ENCODE assay signal across 10 mouse cellular contexts in the genomic region with DNA sequence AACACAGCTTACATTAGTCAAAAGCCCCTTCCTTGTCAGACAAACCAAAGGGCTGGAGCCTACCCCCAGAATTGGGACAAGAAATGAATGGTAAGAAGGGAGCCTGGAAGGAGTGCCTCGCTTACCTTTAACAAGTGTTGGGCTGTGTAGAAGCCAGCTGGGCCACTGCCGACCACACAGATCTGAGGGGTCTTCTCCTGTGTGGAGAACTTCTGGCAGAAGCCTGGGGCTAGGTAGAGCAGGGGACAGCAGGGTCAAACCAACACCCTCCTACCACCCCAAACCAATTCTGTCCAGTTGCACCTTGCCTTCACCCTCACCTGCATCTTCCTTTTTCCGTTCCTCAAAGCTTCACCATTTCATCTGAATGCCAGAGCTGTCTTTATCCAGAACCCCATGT. TPM values are rescaled to one million over a fixed set of nuclear protein-coding genes. Genes with fewer than 3 reads are reported as not detected.
DNase-seq lines count a peak whose midpoint lies in the region; ATAC-seq and TF ChIP-seq lines count a peak whose summit lies in the region.
"Had no signal": no experiment of that assay in that cellular context is flagged by ENCODE, and none has a peak within 500 bp of the region (broad histone marks: within the 10 kb centered on the region; RNA-seq: fewer than 3 reads in every experiment).

No protein-coding gene starts in this region.

- 68% methylated on average over 3 of the region's 3 CpGs for WGBS in heart, postnatal 0 days
- 62% methylated on average over 3 of the region's 3 CpGs for WGBS in embryonic facial prominence, embryonic 10.5 days
- WGBS in hindbrain, postnatal 0 days, result 55% methylated on average over 3 of the region's 3 CpGs
- 53% methylated on average over 3 of the region's 3 CpGs for WGBS in midbrain, embryonic 16.5 days

- no peak overlapping the region for H3K27ac ChIP-seq in heart, postnatal 0 days (ENCODE audit: low read depth)
- peak overlapping the region; percentile 92; the same call in 1 of the 2 replicates for H3K27ac ChIP-seq in embryonic facial prominence, embryonic 10.5 days (replicated peaks)
- H3K27ac ChIP-seq in hindbrain, postnatal 0 days, result peak overlapping the region; percentile 91
- H3K27ac ChIP-seq in midbrain, embryonic 16.5 days (ENCODE audit: low read length), result peak overlapping the region; percentile 88; the same call in 1 of the 2 replicates

- intact Hi-C loops in heart, postnatal 25 days (cut with DNase I), result no loop called here

- H3K9me3 ChIP-seq in heart, postnatal 0 days (replicated peaks; ENCODE audit: control insufficient read depth, low read length), result no peaks in the 10 kb centered on the region
- no peaks in the 10 kb centered on the region for H3K9me3 ChIP-seq in embryonic facial prominence, embryonic 10.5 days
- H3K9me3 ChIP-seq in hindbrain, postnatal 0 days (ENCODE audit: low read length), result no peaks in the 10 kb centered on the region
- H3K9me3 ChIP-seq in midbrain, embryonic 16.5 days (replicated peaks; ENCODE audit: control insufficient read depth, low read length, poor library complexity, severe bottlenecking), result no peaks in the 10 kb centered on the region

- no peak for TF ChIP-seq EP300 in heart, postnatal 0 days (IDR thresholded peaks at IDR 0.05; ENCODE audit: low read depth)

- ATAC-seq in heart, postnatal 0 days (ENCODE audit: insufficient read depth, low read depth), result no peak
- ATAC-seq in hindbrain, postnatal 0 days, result no peak
- no peak for ATAC-seq in midbrain, embryonic 16.5 days

- peak overlapping the region; percentile 65; the same call in 1 of the 2 replicates for H3K4me3 ChIP-seq in heart, postnatal 0 days (ENCODE audit: low read depth, low read length)
- H3K4me3 ChIP-seq in embryonic facial prominence, embryonic 10.5 days, result peak overlapping the region; percentile 85
- H3K4me3 ChIP-seq in hindbrain, postnatal 0 days (ENCODE audit: low read length), result peak overlapping the region; percentile 64
- peak overlapping the region; percentile 56 for H3K4me3 ChIP-seq in midbrain, embryonic 16.5 days (ENCODE audit: low read depth, low read length)

- H3K9ac ChIP-seq in heart, postnatal 0 days (replicated peaks; ENCODE audit: low read depth, low read length), result peak overlapping the region; percentile 49; the same call in 1 of the 2 replicates
- peak overlapping the region; percentile 73 for H3K9ac ChIP-seq in hindbrain, postnatal 0 days (replicated peaks; ENCODE audit: low read length)
- H3K9ac ChIP-seq in midbrain, embryonic 16.5 days (ENCODE audit: low read depth, low read length), result peak overlapping the region; percentile 83

- DNase-seq in heart, postnatal 0 days (ENCODE audit: low spot score), result no peak
- no peak for DNase-seq in heart, postnatal 25 days (ENCODE audit: low spot score)
- DNase-seq in embryonic facial prominence, embryonic 10.5 days (ENCODE audit: low spot score), result no peak
- DNase-seq in hindbrain, postnatal 0 days (ENCODE audit: low spot score), result no peak
- DNase-seq in layer of hippocampus, postnatal 25 days (ENCODE audit: extremely low spot score in 1 of 2, low spot score in 1 of 2), result no peak
- DNase-seq in gastrocnemius, postnatal 25 days, result no peak
- no peak for DNase-seq in layer of hippocampus, postnatal 36 days
- DNase-seq: thymus, adult 2 months had no signal

- H3K36me3 ChIP-seq in heart, postnatal 0 days (replicated peaks; ENCODE audit: control insufficient read depth, insufficient read depth, low read length), result no peaks in the 10 kb centered on the region
- peaks cover 7% of the 10 kb centered on the region; the same call in 1 of the 2 replicates for H3K36me3 ChIP-seq in embryonic facial prominence, embryonic 10.5 days (replicated peaks)
- no peaks in the 10 kb centered on the region for H3K36me3 ChIP-seq in hindbrain, postnatal 0 days (ENCODE audit: insufficient read depth, low read length)
- H3K36me3 ChIP-seq in midbrain, embryonic 16.5 days (ENCODE audit: control insufficient read depth, insufficient read depth, low read length), result peaks cover 4% of the 10 kb centered on the region; the same call in 1 of the 2 replicates

- no peaks in the 10 kb centered on the region for H3K27me3 ChIP-seq in heart, postnatal 0 days (ENCODE audit: control insufficient read depth, insufficient read depth, low read length)
- no peaks in the 10 kb centered on the region; the same call in 1 of the 2 replicates for H3K27me3 ChIP-seq in embryonic facial prominence, embryonic 10.5 days (replicated peaks; ENCODE audit: low read depth, poor library complexity, severe bottlenecking)
- H3K27me3 ChIP-seq in hindbrain, postnatal 0 days (ENCODE audit: insufficient read depth, low read length), result no peaks in the 10 kb centered on the region
- H3K27me3 ChIP-seq in midbrain, embryonic 16.5 days (ENCODE audit: control insufficient read depth, insufficient read depth, low read depth, low read length), result no peaks in the 10 kb centered on the region

- peaks cover 13% of the 10 kb centered on the region for H3K4me1 ChIP-seq in heart, postnatal 0 days (ENCODE audit: control insufficient read depth, insufficient read depth)
- peaks cover 40% of the 10 kb centered on the region for H3K4me1 ChIP-seq in embryonic facial prominence, embryonic 10.5 days
- peaks cover 10% of the 10 kb centered on the region for H3K4me1 ChIP-seq in hindbrain, postnatal 0 days (ENCODE audit: insufficient read depth, low read length)
- H3K4me1 ChIP-seq in midbrain, embryonic 16.5 days (ENCODE audit: control insufficient read depth, insufficient read depth, low read length), result peaks cover 23% of the 10 kb centered on the region

- no peak for TF ChIP-seq CTCF in heart, postnatal 0 days (IDR thresholded peaks at IDR 0.05; ENCODE audit: low read depth)
- TF ChIP-seq CTCF in hindbrain, postnatal 0 days (IDR thresholded peaks at IDR 0.05; ENCODE audit: low read depth), result no peak

- H3K4me2 ChIP-seq in heart, postnatal 0 days (ENCODE audit: low read depth, low read length), result peak overlapping the region; percentile 84
- peak overlapping the region; percentile 70 for H3K4me2 ChIP-seq in hindbrain, postnatal 0 days (ENCODE audit: low read depth, low read length)
- H3K4me2 ChIP-seq in midbrain, embryonic 16.5 days (ENCODE audit: low read length), result peak overlapping the region; percentile 71

RNA-seq across cellular contexts. Expression of a gene that starts 0.9 kb away (rescaled TPM):
- 13.8 and 18.2 TPM in 2 replicates for total RNA-seq in heart, postnatal 0 days (2014; rRNA removed; ENCODE audit: low replicate concordance)
- 9.6 and 10.1 TPM in 2 replicates for polyA plus RNA-seq in heart, postnatal 0 days (2015; fragmentation: Nextera tagmentation; extraction: Ambion mirVana)
- total RNA-seq in heart, postnatal 25 days (2021), result 1 to 10 TPM; 7.9 to 8.2 TPM
- 17.6 and 18.1 TPM in 2 replicates for polyA plus RNA-seq in embryonic facial prominence, embryonic 10.5 days (2016; fragmentation: Nextera tagmentation; extraction: Ambion mirVana)
- total RNA-seq in hindbrain, postnatal 0 days (2014; rRNA removed), result 20.0 and 22.6 TPM in 2 replicates
- 15.0 and 16.4 TPM in 2 replicates for polyA plus RNA-seq in hindbrain, postnatal 0 days (2015; fragmentation: Nextera tagmentation; extraction: Ambion mirVana)
- 19.7 and 23.4 TPM in 2 replicates for polyA plus RNA-seq in midbrain, embryonic 16.5 days (2015; fragmentation: Nextera tagmentation; extraction: Ambion mirVana)
- total RNA-seq in layer of hippocampus, postnatal 25 days (2021), result 10 to 100 TPM; 18.6 to 21.2 TPM
- total RNA-seq in gastrocnemius, postnatal 25 days (2021), result 1 to 10 TPM; 3.6 to 3.8 TPM
- 10 to 100 TPM; 20.9 to 24.2 TPM for total RNA-seq in layer of hippocampus, postnatal 36 days (2021)

RNA-seq across cellular contexts. Expression of a gene that starts 8.9 kb away (rescaled TPM):
- total RNA-seq in heart, postnatal 0 days (2014; rRNA removed; ENCODE audit: low replicate concordance), result 0.15 and 1.6 TPM in 2 replicates
- not detected in 2 replicates for polyA plus RNA-seq in heart, postnatal 0 days (2015; fragmentation: Nextera tagmentation; extraction: Ambion mirVana)
- under 1 TPM; 0.10 to 0.34 TPM for total RNA-seq in heart, postnatal 25 days (2021)
- 0.06 and 0.07 TPM in 2 replicates for polyA plus RNA-seq in embryonic facial prominence, embryonic 10.5 days (2016; fragmentation: Nextera tagmentation; extraction: Ambion mirVana)
- total RNA-seq in hindbrain, postnatal 0 days (2014; rRNA removed), result 6.9 and 7.1 TPM in 2 replicates
- polyA plus RNA-seq in hindbrain, postnatal 0 days (2015; fragmentation: Nextera tagmentation; extraction: Ambion mirVana), result 1.0 and 1.1 TPM in 2 replicates
- polyA plus RNA-seq in midbrain, embryonic 16.5 days (2015; fragmentation: Nextera tagmentation; extraction: Ambion mirVana), result 0.18 and 0.31 TPM in 2 replicates
- total RNA-seq in layer of hippocampus, postnatal 25 days (2021), result 10 to 100 TPM; 47.3 to 47.4 TPM
- total RNA-seq in gastrocnemius, postnatal 25 days (2021), result under 1 TPM in 1 of 2 experiments, not detected in 1; 0.05 TPM
- total RNA-seq in layer of hippocampus, postnatal 36 days (2021), result 10 to 100 TPM; 43.5 to 50.9 TPM
- total RNA-seq: megakaryocyte-erythroid progenitor cell, adult 5-6 weeks had no signal

RNA-seq across cellular contexts. Expression of a gene that starts 21.5 kb away (rescaled TPM):
- total RNA-seq in heart, postnatal 0 days (2014; rRNA removed; ENCODE audit: low replicate concordance), result 2.9 and 3.5 TPM in 2 replicates
- 0.33 and 0.34 TPM in 2 replicates for polyA plus RNA-seq in heart, postnatal 0 days (2015; fragmentation: Nextera tagmentation; extraction: Ambion mirVana)
- total RNA-seq in heart, postnatal 25 days (2021), result 1 to 10 TPM; 1.1 to 1.5 TPM
- 0.27 and 0.62 TPM in 2 replicates for polyA plus RNA-seq in embryonic facial prominence, embryonic 10.5 days (2016; fragmentation: Nextera tagmentation; extraction: Ambion mirVana)
- total RNA-seq in hindbrain, postnatal 0 days (2014; rRNA removed), result 8.3 and 10.8 TPM in 2 replicates
- 1.8 and 1.9 TPM in 2 replicates for polyA plus RNA-seq in hindbrain, postnatal 0 days (2015; fragmentation: Nextera tagmentation; extraction: Ambion mirVana)
- 0.91 and 1.4 TPM in 2 replicates for polyA plus RNA-seq in midbrain, embryonic 16.5 days (2015; fragmentation: Nextera tagmentation; extraction: Ambion mirVana)
- 10 to 100 TPM; 11.2 to 12.1 TPM for total RNA-seq in layer of hippocampus, postnatal 25 days (2021)
- 1 to 10 TPM; 2.9 to 3.6 TPM for total RNA-seq in gastrocnemius, postnatal 25 days (2021)
- 10 to 100 TPM; 12.9 to 13.7 TPM for total RNA-seq in layer of hippocampus, postnatal 36 days (2021)
- total RNA-seq: megakaryocyte-erythroid progenitor cell, adult 5-6 weeks had no signal

RNA-seq across cellular contexts. Expression of a gene that starts 31.0 kb away (rescaled TPM):
- 0.12 TPM in 1 of 2 replicates, not detected in the other for total RNA-seq in heart, postnatal 0 days (2014; rRNA removed; ENCODE audit: low replicate concordance)
- polyA plus RNA-seq in heart, postnatal 0 days (2015; fragmentation: Nextera tagmentation; extraction: Ambion mirVana), result not detected in 2 replicates
- total RNA-seq in heart, postnatal 25 days (2021), result not detected
- polyA plus RNA-seq in embryonic facial prominence, embryonic 10.5 days (2016; fragmentation: Nextera tagmentation; extraction: Ambion mirVana), result not detected in 2 replicates
- 0.36 and 0.99 TPM in 2 replicates for total RNA-seq in hindbrain, postnatal 0 days (2014; rRNA removed)
- 0.20 and 0.34 TPM in 2 replicates for polyA plus RNA-seq in hindbrain, postnatal 0 days (2015; fragmentation: Nextera tagmentation; extraction: Ambion mirVana)
- 0.09 and 0.29 TPM in 2 replicates for polyA plus RNA-seq in midbrain, embryonic 16.5 days (2015; fragmentation: Nextera tagmentation; extraction: Ambion mirVana)
- total RNA-seq in layer of hippocampus, postnatal 25 days (2021), result under 1 TPM in 1 of 2 experiments, not detected in 1; 0.15 TPM
- total RNA-seq in gastrocnemius, postnatal 25 days (2021), result not detected
- under 1 TPM in 1 of 2 experiments, not detected in 1; 0.52 TPM for total RNA-seq in layer of hippocampus, postnatal 36 days (2021)
- total RNA-seq: megakaryocyte-erythroid progenitor cell, adult 5-6 weeks had no signal

RNA-seq across cellular contexts. Expression of a gene that starts 45.9 kb away (rescaled TPM):
- 0.31 TPM in 1 of 2 replicates, not detected in the other for total RNA-seq in heart, postnatal 0 days (2014; rRNA removed; ENCODE audit: low replicate concordance)
- 0.03 and 0.05 TPM in 2 replicates for polyA plus RNA-seq in heart, postnatal 0 days (2015; fragmentation: Nextera tagmentation; extraction: Ambion mirVana)
- under 1 TPM in 1 of 2 experiments, not detected in 1; 0.20 TPM for total RNA-seq in heart, postnatal 25 days (2021)
- 0.04 TPM in 2 replicates for polyA plus RNA-seq in embryonic facial prominence, embryonic 10.5 days (2016; fragmentation: Nextera tagmentation; extraction: Ambion mirVana)
- 0.37 and 0.47 TPM in 2 replicates for total RNA-seq in hindbrain, postnatal 0 days (2014; rRNA removed)
- polyA plus RNA-seq in hindbrain, postnatal 0 days (2015; fragmentation: Nextera tagmentation; extraction: Ambion mirVana), result 0.10 and 0.13 TPM in 2 replicates
- polyA plus RNA-seq in midbrain, embryonic 16.5 days (2015; fragmentation: Nextera tagmentation; extraction: Ambion mirVana), result 0.10 and 0.20 TPM in 2 replicates
- total RNA-seq in layer of hippocampus, postnatal 25 days (2021), result under 1 TPM; 0.31 to 0.59 TPM
- total RNA-seq in gastrocnemius, postnatal 25 days (2021), result under 1 TPM; 0.56 to 0.97 TPM
- under 1 TPM; 0.30 to 0.35 TPM for total RNA-seq in layer of hippocampus, postnatal 36 days (2021)
- total RNA-seq: megakaryocyte-erythroid progenitor cell, adult 5-6 weeks had no signal
